Mouse (Mus musculus) duodenum, adult 2 months (tissue): Measurements from ENCODE around the gene Ccdc134. TPM values are rescaled to one million over a fixed set of nuclear protein-coding genes. Genes with fewer than 3 reads are reported as not detected.

Experiments
- polyA plus RNA-seq: library from polyadenylated mRNA; depleted of rRNA; stranded (reverse); fragments of >200 nt; gene quantifications from 2 replicates; pipeline ENCODE4 v1.2.3, GENCODE M21; 2012; ENCODE audit warnings: low replicate concordance; rRNA removed

The Ccdc134 gene
- 6.0 and 14.3 TPM in 2 replicates for polyA plus RNA-seq

GRCm38 (mm10) chr15:82127426-82128374, at the start of gene Ccdc134:
Gene Ccdc134, plus strand, starts transcription at chr15:82127922.

GRCm38 (mm10) chr15:82146770-82147610, 19.3 kb downstream of the Ccdc134 start, which contains the start of gene Srebf2:
Gene Srebf2, plus strand, starts transcription at chr15:82147181.

Other genes with a start within 250 kb of the Ccdc134 start
- gene Polr3h, start 201.7 kb upstream of the Ccdc134 start, polyA plus RNA-seq, result 4.4 and 5.0 TPM in 2 replicates
- gene Csdc2, start 191.2 kb upstream of the Ccdc134 start, polyA plus RNA-seq, result 1.7 and 4.3 TPM in 2 replicates
- gene Pmm1, start 167.0 kb upstream of the Ccdc134 start, polyA plus RNA-seq, result 22.1 and 26.0 TPM in 2 replicates
- not detected in 2 replicates for gene 1700029P11Rik, start 147.4 kb upstream of the Ccdc134 start, polyA plus RNA-seq
- 5.2 and 8.3 TPM in 2 replicates for gene Xrcc6, start 140.1 kb upstream of the Ccdc134 start, polyA plus RNA-seq
- 40.6 and 43.7 TPM in 2 replicates for gene Desi1, start 94.1 kb upstream of the Ccdc134 start, polyA plus RNA-seq
- 21.0 and 49.7 TPM in 2 replicates for gene Snu13, start 80.3 kb upstream of the Ccdc134 start, polyA plus RNA-seq
- not detected in 2 replicates for gene 4930407I10Rik, start 68.8 kb upstream of the Ccdc134 start, polyA plus RNA-seq
- 0.07 TPM in 1 of 2 replicates, not detected in the other for gene Mei1, start 57.9 kb upstream of the Ccdc134 start, polyA plus RNA-seq
- 145 and 243 TPM in 2 replicates for gene Srebf2, start 19.3 kb downstream of the Ccdc134 start, polyA plus RNA-seq
- gene Shisa8, start 84.9 kb downstream of the Ccdc134 start, polyA plus RNA-seq, result 0.23 and 2.7 TPM in 2 replicates
- 1.4 and 7.1 TPM in 2 replicates for gene Tnfrsf13c, start 96.4 kb downstream of the Ccdc134 start, polyA plus RNA-seq
- gene Cenpm, start 116.8 kb downstream of the Ccdc134 start, polyA plus RNA-seq, result 11.1 and 14.1 TPM in 2 replicates
- 0.14 and 0.22 TPM in 2 replicates for gene 1500009C09Rik, start 124.5 kb downstream of the Ccdc134 start, polyA plus RNA-seq
- gene Sept3, start 147.0 kb downstream of the Ccdc134 start, polyA plus RNA-seq, result 0.14 and 0.89 TPM in 2 replicates
- not detected in 2 replicates for gene Wbp2nl, start 171.0 kb downstream of the Ccdc134 start, polyA plus RNA-seq
- 167 and 184 TPM in 2 replicates for gene Naga, start 211.0 kb downstream of the Ccdc134 start, polyA plus RNA-seq
- 0.23 and 0.47 TPM in 2 replicates for gene Pheta2, start 211.0 kb downstream of the Ccdc134 start, polyA plus RNA-seq
- 197 and 404 TPM in 2 replicates for gene Smdt1, start 211.0 kb downstream of the Ccdc134 start, polyA plus RNA-seq
- 166 and 221 TPM in 2 replicates for gene Ndufa6, start 226.4 kb downstream of the Ccdc134 start, polyA plus RNA-seq